Mouse (Mus musculus): ENCODE results near the gene Stat5b.

DNA sequence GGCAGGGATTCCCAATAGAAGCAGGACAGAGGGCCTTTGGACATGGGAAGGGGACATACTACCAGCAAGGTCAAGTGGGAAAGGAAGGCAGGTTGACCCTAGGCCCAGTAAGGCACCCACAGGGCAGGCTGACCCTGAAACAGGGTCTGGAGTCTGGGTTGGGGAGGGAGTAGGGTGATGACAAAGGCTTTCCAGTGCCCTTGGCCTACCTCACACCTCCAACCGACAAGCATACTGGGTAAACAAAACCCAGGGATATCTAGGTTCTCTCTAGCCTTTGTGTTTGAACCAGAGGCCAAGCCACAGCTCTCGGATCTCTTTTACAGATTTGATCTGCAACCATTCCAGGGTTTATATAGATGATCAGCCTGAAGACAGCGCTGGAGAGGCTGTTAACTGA, 37.2 kb upstream of the Stat5b start:
- TF ChIP-seq CTCF (IDR thresholded peaks at IDR 0.05; ENCODE audit: insufficient read depth, low read length) (no peak), POLR2A (IDR thresholded peaks at IDR 0.05; ENCODE audit: borderline replicate concordance, extremely low read depth, low read depth, low read length) (no peak)

Measured in lung, adult 2 months (tissue).